Mouse (Mus musculus) regulatory T cell (primary cell): ENCODE results near the gene Sorbs2.

ENCODE experiments used
- in situ Hi-C: fragments of 300-600 bp; cut with MboI, MseI; formaldehyde crosslinking; loops from one replicate; pipeline ENCODE4 v1.15.1; 2025; ENCODE audit warnings: high pct_unique_total_duplicates

Sorbs2 gene

GRCm38 (mm10) chr8:45507634-45508321 is at the start of gene Sorbs2:
Gene Sorbs2 (plus strand): TSS chr8:45507788.
- in situ Hi-C loops: no loop called here

DNA sequence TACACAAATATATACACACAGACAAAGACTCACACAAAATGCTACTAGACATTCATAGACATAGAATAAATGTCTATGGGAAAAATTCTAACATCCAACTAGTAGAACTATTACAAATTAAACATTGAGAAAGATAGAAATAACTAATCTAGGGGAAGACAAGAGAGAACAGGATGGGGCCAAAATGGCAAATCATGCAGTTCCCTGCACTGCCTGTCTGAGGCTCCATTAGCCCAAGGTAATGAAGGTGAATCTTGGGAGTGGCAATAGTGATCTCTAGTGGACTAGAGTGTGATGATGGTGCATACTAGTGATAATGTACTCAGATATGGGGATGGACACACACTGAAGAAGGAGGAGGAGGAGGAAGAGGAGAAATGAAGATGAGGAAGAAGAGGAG is 49.7 kb upstream of the Sorbs2 start:
- in situ Hi-C loops: loop anchor here (5.0 to 10.0 kb wide), 2 partner anchors 474 to 1847 kb away; partner anchors contain the start of gene Ccdc110

GRCm38 (mm10) chr8:45469006-45469405 is 38.6 kb upstream of the Sorbs2 start:
- in situ Hi-C loops: no loop called here

GRCm38 (mm10) chr8:45469507-45470178 is 37.9 kb upstream of the Sorbs2 start:
- in situ Hi-C loops: no loop called here

GRCm38 (mm10) chr8:45480886-45481285 is 26.7 kb upstream of the Sorbs2 start:
- in situ Hi-C loops: no loop called here

DNA sequence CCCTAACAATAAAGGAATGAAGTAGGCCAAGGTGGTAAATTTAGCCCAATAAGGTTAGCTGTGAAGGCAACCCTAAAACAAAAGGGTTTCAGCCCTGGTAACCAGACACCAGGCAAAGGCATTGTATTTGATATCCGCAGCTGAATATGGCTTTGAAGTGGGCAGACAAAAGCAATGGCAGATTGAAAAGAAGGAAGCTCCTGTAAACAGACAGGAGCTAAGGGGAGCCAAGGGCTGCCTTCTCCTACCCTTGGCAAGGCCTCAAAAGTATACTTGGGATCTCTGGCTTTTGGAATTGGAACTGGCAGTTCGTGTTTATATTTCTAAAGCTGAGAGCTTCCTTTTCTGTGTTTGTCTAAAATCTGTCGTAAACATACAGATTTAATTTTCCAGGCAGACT is 21.3 kb upstream of the Sorbs2 start:
- in situ Hi-C loops: no loop called here

- in situ Hi-C loops: no loop called here
These were observed 3.6 kb upstream of the Sorbs2 start for GRCm38 (mm10) chr8:45503971-45504370.

GRCm38 (mm10) chr8:45506376-45506775 is 1.2 kb upstream of the Sorbs2 start:
- in situ Hi-C loops: no loop called here

GRCm38 (mm10) chr8:45507277-45507633 is 333 bp upstream of the Sorbs2 start:
- in situ Hi-C loops: no loop called here

GRCm38 (mm10) chr8:45508521-45509104 is 1.0 kb downstream of the Sorbs2 start:
- in situ Hi-C loops: no loop called here

GRCm38 (mm10) chr8:45512369-45512768 is 4.8 kb downstream of the Sorbs2 start:
- in situ Hi-C loops: no loop called here

DNA sequence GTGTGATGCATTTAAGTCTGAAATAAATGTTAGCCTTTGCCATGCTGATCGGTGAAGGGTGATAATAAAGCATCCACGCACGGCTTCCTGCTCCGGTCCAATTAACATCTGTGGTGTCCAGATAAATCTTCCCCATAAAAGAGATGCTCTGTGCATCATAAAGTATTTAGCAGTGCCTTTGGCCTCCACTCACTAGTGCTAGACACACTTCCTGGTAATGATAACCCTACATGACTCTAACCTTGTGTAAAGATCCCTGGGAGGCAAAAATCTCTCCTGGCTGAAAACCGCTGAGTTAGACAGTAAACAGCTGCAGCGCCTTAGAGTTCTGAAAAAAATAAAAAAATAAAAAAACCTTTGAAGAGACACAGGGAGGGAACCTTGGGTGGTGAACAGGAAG is 14.0 kb downstream of the Sorbs2 start:
- in situ Hi-C loops: no loop called here

DNA sequence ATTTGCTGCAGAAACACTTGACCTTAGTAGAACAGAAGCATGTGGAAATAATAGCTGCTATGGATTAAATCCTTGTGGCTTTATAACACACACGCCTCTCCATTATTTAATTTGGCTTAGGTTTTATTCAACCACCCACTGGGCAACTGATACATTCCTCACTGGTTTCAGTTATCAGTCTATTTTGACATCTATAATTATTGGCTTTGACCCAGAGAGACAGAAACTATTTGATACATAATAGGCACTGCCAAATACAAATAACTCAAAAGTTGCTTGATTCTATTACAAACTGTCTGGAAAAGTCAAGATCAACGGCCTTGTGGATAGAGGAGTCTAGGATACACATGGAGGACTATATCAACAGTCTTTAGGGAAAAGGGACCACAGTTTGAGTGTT is 20.1 kb downstream of the Sorbs2 start:
- in situ Hi-C loops: no loop called here

- in situ Hi-C loops: no loop called here
These were observed 21.3 kb downstream of the Sorbs2 start for GRCm38 (mm10) chr8:45528890-45529289.

DNA sequence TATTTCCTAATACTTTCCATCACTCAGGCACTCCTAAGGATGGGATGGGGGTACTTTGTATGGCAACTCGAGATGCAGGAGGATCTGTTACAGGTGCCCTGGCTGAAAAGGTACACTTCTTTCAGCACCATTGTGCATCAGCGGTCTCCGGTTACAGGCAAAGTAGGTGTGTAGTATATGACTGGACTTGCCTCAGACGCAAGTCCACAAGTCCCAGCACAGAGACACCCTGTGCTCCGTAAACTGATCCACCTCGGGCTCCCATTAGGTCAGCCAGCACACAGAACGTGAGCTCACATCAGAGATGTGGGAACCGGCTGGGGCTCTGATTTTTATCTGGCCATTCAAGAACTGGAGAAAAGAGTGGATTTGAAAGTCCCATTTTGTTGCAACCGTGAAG is 29.0 kb downstream of the Sorbs2 start:
- in situ Hi-C loops: no loop called here

DNA sequence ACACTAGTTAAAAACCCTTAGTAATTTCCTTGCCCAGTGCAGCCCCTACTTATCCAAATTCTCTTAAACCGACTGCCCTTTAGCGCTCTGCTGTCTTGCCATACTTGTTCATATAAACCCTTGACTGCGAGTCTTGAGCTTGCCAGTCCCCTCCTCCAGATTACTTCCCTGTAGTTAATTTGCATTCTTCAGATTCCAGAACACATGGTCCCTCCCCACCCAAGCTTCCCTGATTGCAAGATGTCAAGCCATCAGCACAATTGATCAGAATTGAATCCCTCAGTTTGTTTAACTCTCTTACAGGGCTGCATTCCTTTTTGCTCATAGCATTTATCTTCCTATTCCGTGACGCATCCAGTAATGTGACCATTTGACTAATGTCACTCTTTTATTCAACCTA is 32.9 kb downstream of the Sorbs2 start:
- in situ Hi-C loops: no loop called here

DNA sequence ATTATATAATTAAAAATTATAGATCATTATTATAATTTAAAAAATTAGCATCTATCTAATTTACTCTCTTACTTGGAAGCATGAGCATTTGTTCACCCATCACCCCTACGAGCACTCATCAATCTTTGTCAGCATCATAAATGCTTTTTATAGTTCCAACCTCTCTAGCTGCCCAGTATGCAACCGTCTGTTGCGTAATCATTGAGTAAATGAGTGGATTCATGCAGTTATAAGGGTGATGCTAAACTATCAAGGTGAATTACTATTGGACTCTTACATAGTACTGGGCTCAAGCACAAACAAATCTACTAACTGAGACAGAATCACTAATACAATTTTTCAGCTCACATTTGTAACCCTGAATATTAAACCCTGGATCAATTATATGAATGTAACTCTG is 44.6 kb downstream of the Sorbs2 start:
- in situ Hi-C loops: no loop called here

DNA sequence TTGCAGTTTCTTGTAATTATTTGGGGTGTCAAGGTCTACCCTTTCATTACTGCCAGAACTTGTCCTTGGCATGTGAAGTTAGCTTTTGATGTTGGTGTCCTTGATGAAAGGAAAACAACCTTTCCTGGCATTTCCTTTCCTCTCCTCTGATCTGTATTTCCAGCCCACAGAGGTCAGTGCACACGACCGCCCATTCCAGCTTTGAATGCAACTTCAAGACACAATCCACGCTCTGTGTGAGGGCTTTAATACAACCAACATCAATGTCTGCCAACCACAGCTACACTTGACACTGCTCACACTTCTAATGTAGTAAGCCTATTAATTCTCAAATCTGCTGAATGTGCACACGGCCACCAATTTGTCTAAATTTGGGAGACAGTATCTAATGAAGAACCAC is 47.0 kb downstream of the Sorbs2 start:
- in situ Hi-C loops: no loop called here

DNA sequence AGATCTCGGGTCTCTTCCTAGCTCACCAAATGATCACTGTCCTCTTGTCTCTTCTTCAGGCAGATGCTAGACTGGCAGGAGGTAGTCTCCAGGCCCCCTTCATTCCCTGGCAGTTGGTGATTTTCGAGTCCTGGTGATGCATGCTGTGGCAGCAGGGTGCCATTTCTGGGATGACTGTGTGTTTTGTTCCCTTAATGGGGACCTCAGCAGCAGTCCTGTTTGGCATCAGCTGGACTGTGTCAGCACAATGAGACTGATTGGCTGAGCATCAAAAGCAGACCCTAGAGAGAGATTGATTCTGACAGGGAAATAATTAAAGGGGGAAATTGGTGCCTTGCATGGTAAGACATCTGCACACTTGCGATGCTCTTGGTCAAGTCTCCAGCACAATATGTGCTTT is 50.3 kb downstream of the Sorbs2 start:
- in situ Hi-C loops: no loop called here

GRCm38 (mm10) chr8:45558426-45558825 is 50.8 kb downstream of the Sorbs2 start:
- in situ Hi-C loops: no loop called here

GRCm38 (mm10) chr8:45559176-45559820 is 51.7 kb downstream of the Sorbs2 start:
- in situ Hi-C loops: no loop called here

- in situ Hi-C loops: no loop called here
These were observed 57.6 kb downstream of the Sorbs2 start for GRCm38 (mm10) chr8:45565189-45565588.

DNA sequence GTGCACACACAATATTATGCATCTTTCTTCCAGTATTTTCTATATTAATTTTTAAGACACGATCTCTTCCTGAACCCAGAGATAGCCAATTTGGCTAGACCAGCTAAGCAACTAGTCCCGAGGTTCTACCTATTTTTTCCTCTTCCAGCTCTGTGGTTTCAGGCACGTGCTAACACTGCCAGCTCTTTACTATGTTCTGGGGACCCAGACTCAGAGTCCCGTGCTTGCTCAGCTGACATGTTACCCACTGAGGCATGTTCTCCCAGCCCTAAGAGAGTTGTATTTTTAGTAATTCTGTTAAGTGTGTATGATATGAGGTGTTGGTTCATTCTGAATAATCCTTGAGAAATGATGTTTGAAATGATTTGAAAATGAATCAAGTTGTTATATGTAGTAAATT is 62.5 kb downstream of the Sorbs2 start:
- in situ Hi-C loops: no loop called here
